Mouse (Mus musculus): ENCODE results near the gene Rer1. TPM values are rescaled to one million over a fixed set of nuclear protein-coding genes. Genes with fewer than 3 reads are reported as not detected.

Gene Rer1
- polyA plus RNA-seq, 1 experiment from 2014 or later = 148 TPM

- Histone ChIP-seq H3K4me2 (no peak overlapping the region), H3K4me1 (ENCODE audit: control insufficient read depth, insufficient read depth, low read length) (no peaks in the 10 kb centered on the region), H3K36me3 (ENCODE audit: control insufficient read depth, insufficient read depth, low read length) (no peaks in the 10 kb centered on the region), H3K27me3 (ENCODE audit: control insufficient read depth, insufficient read depth, low read length) (peaks cover 11% of the 10 kb centered on the region; the same call in 1 of the 2 replicates), H3K4me3 (ENCODE audit: low read depth, low read length) (no peak overlapping the region), H3K9ac (ENCODE audit: low read depth, low read length) (no peak overlapping the region), H3K9me3 (replicated peaks; ENCODE audit: control insufficient read depth, low read length) (no peaks in the 10 kb centered on the region), H3K27ac (ENCODE audit: low read depth, low read length) (no peak overlapping the region)
- WGBS (ENCODE audit: insufficient replicate concordance) = 46% methylated on average over 10 of the region's 10 CpGs
- no peak for ATAC-seq (replicated peaks; ENCODE audit: insufficient number of reproducible peaks, low FRiP score, low TSS enrichment)
These were observed 27.9 kb downstream of the Rer1 start for GRCm38 (mm10) chr4:155058325-155058724.

GRCm38 (mm10) chr4:155056724-155057123, 29.5 kb downstream of the Rer1 start, which contains the start of gene Plch2:
Plch2 (minus strand) TSS chr4:155056784.
- H3K9me3 ChIP-seq (replicated peaks; ENCODE audit: control insufficient read depth, low read length) = no peaks in the 10 kb centered on the region
- no peaks in the 10 kb centered on the region for H3K4me1 ChIP-seq (ENCODE audit: control insufficient read depth, insufficient read depth, low read length)
- no peak within 1 kb of the TSS for H3K9ac ChIP-seq (ENCODE audit: low read depth, low read length)
- WGBS (ENCODE audit: insufficient replicate concordance) = 61% methylated on average over 10 of the region's 10 CpGs
- H3K4me2 ChIP-seq = no peak within 1 kb of the TSS
- H3K36me3 ChIP-seq (ENCODE audit: control insufficient read depth, insufficient read depth, low read length) = no peaks in the 10 kb centered on the region
- no peak within 1 kb of the TSS for H3K4me3 ChIP-seq (ENCODE audit: low read depth, low read length)
- peaks cover 11% of the 10 kb centered on the region; the same call in 1 of the 2 replicates for H3K27me3 ChIP-seq (ENCODE audit: control insufficient read depth, insufficient read depth, low read length)
- H3K27ac ChIP-seq (ENCODE audit: low read depth, low read length) = no peak within 1 kb of the TSS
- no peak for ATAC-seq (replicated peaks; ENCODE audit: insufficient number of reproducible peaks, low FRiP score, low TSS enrichment)

GRCm38 (mm10) chr4:155050116-155050515, 36.1 kb downstream of the Rer1 start:
- H3K4me2 ChIP-seq = no peak overlapping the region
- no peak for ATAC-seq (replicated peaks; ENCODE audit: insufficient number of reproducible peaks, low FRiP score, low TSS enrichment)

DNA sequence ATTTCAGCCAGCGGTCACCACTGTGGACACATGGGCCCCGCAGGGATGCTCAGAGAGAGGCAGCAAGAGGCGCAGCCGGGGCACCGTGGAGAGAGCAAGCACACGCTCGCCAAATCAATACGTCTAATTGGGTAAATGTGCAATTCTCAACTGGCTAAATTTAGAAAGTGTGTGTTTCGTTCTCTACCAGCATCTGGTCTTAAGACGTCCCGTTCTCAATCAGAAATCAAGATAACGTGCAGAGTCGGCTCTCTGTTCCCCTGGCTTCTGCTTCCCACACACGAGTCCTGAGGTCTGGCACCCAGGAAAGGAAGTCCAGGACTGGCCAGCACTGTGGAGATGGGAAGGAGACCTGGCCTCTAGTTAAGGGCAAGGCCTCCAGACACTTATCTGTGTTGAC, 39.5 kb downstream of the Rer1 start:
- Histone ChIP-seq H3K36me3 (ENCODE audit: control insufficient read depth, insufficient read depth, low read length) (no peaks in the 10 kb centered on the region), H3K4me3 (ENCODE audit: low read depth, low read length) (no peak overlapping the region), H3K4me1 (ENCODE audit: control insufficient read depth, insufficient read depth, low read length) (peaks cover 5% of the 10 kb centered on the region; the same call in 1 of the 2 replicates), H3K9me3 (replicated peaks; ENCODE audit: control insufficient read depth, low read length) (no peaks in the 10 kb centered on the region), H3K9ac (ENCODE audit: low read depth, low read length) (no peak overlapping the region), H3K27ac (ENCODE audit: low read depth, low read length) (no peak overlapping the region), H3K27me3 (ENCODE audit: control insufficient read depth, insufficient read depth, low read length) (peaks cover 59% of the 10 kb centered on the region), H3K4me2 (no peak overlapping the region)
- ATAC-seq (replicated peaks; ENCODE audit: insufficient number of reproducible peaks, low FRiP score, low TSS enrichment) = no peak
- 72% methylated on average over 14 of the region's 14 CpGs for WGBS (ENCODE audit: insufficient replicate concordance)

More at GRCm38 (mm10) chr4:155050116-155050515, 36.1 kb downstream of the Rer1 start:
- Histone ChIP-seq H3K36me3 (ENCODE audit: control insufficient read depth, insufficient read depth, low read length) (no peaks in the 10 kb centered on the region), H3K27me3 (ENCODE audit: control insufficient read depth, insufficient read depth, low read length) (peaks cover 25% of the 10 kb centered on the region), H3K4me3 (ENCODE audit: low read depth, low read length) (no peak overlapping the region), H3K4me1 (ENCODE audit: control insufficient read depth, insufficient read depth, low read length) (no peaks in the 10 kb centered on the region), H3K9ac (ENCODE audit: low read depth, low read length) (no peak overlapping the region), H3K27ac (ENCODE audit: low read depth, low read length) (no peak overlapping the region), H3K9me3 (replicated peaks; ENCODE audit: control insufficient read depth, low read length) (no peaks in the 10 kb centered on the region)
- WGBS (ENCODE audit: insufficient replicate concordance) = 64% methylated on average over 7 of the region's 7 CpGs

GRCm38 (mm10) chr4:155043289-155043625, 42.9 kb downstream of the Rer1 start:
- Histone ChIP-seq H3K9ac (ENCODE audit: low read depth, low read length) (no peak overlapping the region), H3K4me1 (ENCODE audit: control insufficient read depth, insufficient read depth, low read length) (peaks cover 5% of the 10 kb centered on the region; the same call in 1 of the 2 replicates), H3K36me3 (ENCODE audit: control insufficient read depth, insufficient read depth, low read length) (no peaks in the 10 kb centered on the region), H3K27me3 (ENCODE audit: control insufficient read depth, insufficient read depth, low read length) (peaks cover 72% of the 10 kb centered on the region), H3K27ac (ENCODE audit: low read depth, low read length) (no peak overlapping the region), H3K4me2 (peak overlapping the region; percentile 58), H3K4me3 (ENCODE audit: low read depth, low read length) (peak overlapping the region; percentile 32), H3K9me3 (replicated peaks; ENCODE audit: control insufficient read depth, low read length) (no peaks in the 10 kb centered on the region)
- WGBS (ENCODE audit: insufficient replicate concordance) = 2% methylated on average over 22 of the region's 25 CpGs
- ATAC-seq (replicated peaks; ENCODE audit: insufficient number of reproducible peaks, low FRiP score, low TSS enrichment) = no peak

GRCm38 (mm10) chr4:155042606-155043288, 43.4 kb downstream of the Rer1 start:
- peak overlapping the region; percentile 58 for H3K4me2 ChIP-seq
- H3K9ac ChIP-seq (ENCODE audit: low read depth, low read length) = no peak overlapping the region
- H3K9me3 ChIP-seq (replicated peaks; ENCODE audit: control insufficient read depth, low read length) = no peaks in the 10 kb centered on the region
- no peaks in the 10 kb centered on the region for H3K36me3 ChIP-seq (ENCODE audit: control insufficient read depth, insufficient read depth, low read length)
- H3K27ac ChIP-seq (ENCODE audit: low read depth, low read length) = no peak overlapping the region
- H3K4me3 ChIP-seq (ENCODE audit: low read depth, low read length) = peak overlapping the region; percentile 32
- WGBS (ENCODE audit: insufficient replicate concordance) = 3% methylated on average over 65 of the region's 65 CpGs
- H3K27me3 ChIP-seq (ENCODE audit: control insufficient read depth, insufficient read depth, low read length) = peaks cover 71% of the 10 kb centered on the region
- peaks cover 5% of the 10 kb centered on the region; the same call in 1 of the 2 replicates for H3K4me1 ChIP-seq (ENCODE audit: control insufficient read depth, insufficient read depth, low read length)
- no peak for ATAC-seq (replicated peaks; ENCODE audit: insufficient number of reproducible peaks, low FRiP score, low TSS enrichment)

DNA sequence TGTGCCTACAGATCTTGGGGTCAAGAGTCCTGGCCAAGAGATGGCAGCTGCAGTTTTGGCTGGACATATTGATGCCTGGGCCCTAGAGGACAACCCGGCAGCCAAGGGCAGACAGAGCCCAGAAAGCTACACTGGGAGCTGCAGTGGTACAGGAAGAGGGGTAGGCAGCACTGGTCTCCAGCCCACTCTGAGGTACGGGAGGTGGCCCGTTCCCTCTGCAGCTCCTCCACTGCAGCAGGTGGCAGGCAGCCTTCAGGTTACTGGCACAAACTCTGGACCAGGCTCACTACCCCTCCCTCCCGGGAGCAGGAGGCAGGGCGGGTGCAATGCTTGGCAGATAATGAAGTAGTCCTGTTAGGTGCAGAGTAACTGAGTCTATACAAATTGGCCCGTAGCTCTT, 45.5 kb downstream of the Rer1 start:
- H3K9me3 ChIP-seq (replicated peaks; ENCODE audit: control insufficient read depth, low read length) = no peaks in the 10 kb centered on the region
- WGBS (ENCODE audit: insufficient replicate concordance) = 73% methylated on average over 6 of the region's 6 CpGs
- no peak overlapping the region for H3K27ac ChIP-seq (ENCODE audit: low read depth, low read length)
- no peaks in the 10 kb centered on the region for H3K36me3 ChIP-seq (ENCODE audit: control insufficient read depth, insufficient read depth, low read length)
- no peak overlapping the region for H3K4me3 ChIP-seq (ENCODE audit: low read depth, low read length)
- peaks cover 5% of the 10 kb centered on the region; the same call in 1 of the 2 replicates for H3K4me1 ChIP-seq (ENCODE audit: control insufficient read depth, insufficient read depth, low read length)
- H3K4me2 ChIP-seq = no peak overlapping the region
- H3K9ac ChIP-seq (ENCODE audit: low read depth, low read length) = no peak overlapping the region
- peaks cover 77% of the 10 kb centered on the region for H3K27me3 ChIP-seq (ENCODE audit: control insufficient read depth, insufficient read depth, low read length)
- no peak for ATAC-seq (replicated peaks; ENCODE audit: insufficient number of reproducible peaks, low FRiP score, low TSS enrichment)

- Histone ChIP-seq H3K4me1 (ENCODE audit: control insufficient read depth, insufficient read depth, low read length) (peaks cover 5% of the 10 kb centered on the region; the same call in 1 of the 2 replicates), H3K27me3 (ENCODE audit: control insufficient read depth, insufficient read depth, low read length) (peaks cover 75% of the 10 kb centered on the region), H3K9me3 (replicated peaks; ENCODE audit: control insufficient read depth, low read length) (no peaks in the 10 kb centered on the region), H3K36me3 (ENCODE audit: control insufficient read depth, insufficient read depth, low read length) (no peaks in the 10 kb centered on the region), H3K4me2 (no peak overlapping the region), H3K27ac (ENCODE audit: low read depth, low read length) (no peak overlapping the region), H3K4me3 (ENCODE audit: low read depth, low read length) (no peak overlapping the region), H3K9ac (ENCODE audit: low read depth, low read length) (no peak overlapping the region)
- 48% methylated on average over 9 of the region's 9 CpGs for WGBS (ENCODE audit: insufficient replicate concordance)
- ATAC-seq (replicated peaks; ENCODE audit: insufficient number of reproducible peaks, low FRiP score, low TSS enrichment) = no peak
These were observed 46.0 kb downstream of the Rer1 start for GRCm38 (mm10) chr4:155040197-155040596.

GRCm38 (mm10) chr4:155034787-155035186, 51.4 kb downstream of the Rer1 start:
- Histone ChIP-seq H3K27me3 (ENCODE audit: control insufficient read depth, insufficient read depth, low read length) (peaks cover 65% of the 10 kb centered on the region), H3K4me1 (ENCODE audit: control insufficient read depth, insufficient read depth, low read length) (peaks cover 2% of the 10 kb centered on the region; the same call in 1 of the 2 replicates), H3K36me3 (ENCODE audit: control insufficient read depth, insufficient read depth, low read length) (no peaks in the 10 kb centered on the region), H3K27ac (ENCODE audit: low read depth, low read length) (no peak overlapping the region), H3K4me2 (no peak overlapping the region), H3K9ac (ENCODE audit: low read depth, low read length) (no peak overlapping the region), H3K9me3 (replicated peaks; ENCODE audit: control insufficient read depth, low read length) (no peaks in the 10 kb centered on the region), H3K4me3 (ENCODE audit: low read depth, low read length) (no peak overlapping the region)
- 64% methylated on average over 13 of the region's 13 CpGs for WGBS (ENCODE audit: insufficient replicate concordance)
- ATAC-seq (replicated peaks; ENCODE audit: insufficient number of reproducible peaks, low FRiP score, low TSS enrichment) = no peak

Data from heart, embryonic 11.5 days (tissue).